19 mouse cellular contexts compared by ENCODE assay signal in genomic region chr2:83130709-83131108, GRCm38 (mm10).
DNase-seq lines count a peak whose midpoint lies in the region; ATAC-seq lines count a peak whose summit lies in the region.
"Had no signal": no experiment of that assay in that cellular context is flagged by ENCODE, and none has a peak within 500 bp of the region (broad histone marks: within the 10 kb centered on the region; RNA-seq: fewer than 3 reads in every experiment).

No protein-coding gene starts in this region.

- H3K36me3 ChIP-seq in hindbrain, embryonic 11.5 days (ENCODE audit: control insufficient read depth, insufficient read depth, low read length) = no peaks in the 10 kb centered on the region
- H3K36me3 ChIP-seq in hindbrain, embryonic 10.5 days = no peaks in the 10 kb centered on the region
- no peaks in the 10 kb centered on the region for H3K36me3 ChIP-seq in hindbrain, embryonic 13.5 days
- no peaks in the 10 kb centered on the region for H3K36me3 ChIP-seq in midbrain, embryonic 16.5 days (ENCODE audit: control insufficient read depth, insufficient read depth, low read length)
- H3K36me3 ChIP-seq: forebrain, embryonic 15.5 days; heart, embryonic 10.5 days; limb, embryonic 12.5 days; liver, embryonic 15.5 days; stomach, embryonic 15.5 days had no signal

- ATAC-seq in hindbrain, embryonic 11.5 days (ENCODE audit: low FRiP score) = 0 out of 2 replicates have a peak, but pooled peaks have one; percentile 12
- peak; percentile 37; the same call in 1 of the 2 replicates for ATAC-seq in hindbrain, embryonic 13.5 days (ENCODE audit: low FRiP score)
- ATAC-seq in midbrain, embryonic 16.5 days = peak; percentile 69
- no peak for ATAC-seq in erythroblast, adult 5-6 weeks (replicated peaks; ENCODE audit: low FRiP score, poor library complexity, severe bottlenecking)
- ATAC-seq: inflammation-experienced regulatory T-cells, adult 6 months had no signal

- DNase-seq in hindbrain, embryonic 11.5 days (ENCODE audit: low spot score) = no peak
- no peak for DNase-seq in hindbrain, embryonic 10.5 days (ENCODE audit: low spot score)
- DNase-seq in MN1 (ENCODE audit: low spot score) = peak; percentile 38
- no peak for DNase-seq in ovary, postnatal 14 days (ENCODE audit: low spot score)
- DNase-seq in kidney, postnatal 36 days = no peak
- DNase-seq: adrenal gland, postnatal 14 days; cerebellum, adult 2 months; heart, postnatal 10 days; kidney, postnatal 10 days; spleen, adult 18-20 months had no signal

- H3K9me3 ChIP-seq in hindbrain, embryonic 11.5 days (ENCODE audit: control insufficient read depth, low read length) = no peaks in the 10 kb centered on the region
- no peaks in the 10 kb centered on the region for H3K9me3 ChIP-seq in hindbrain, embryonic 10.5 days
- H3K9me3 ChIP-seq in hindbrain, embryonic 13.5 days = no peaks in the 10 kb centered on the region
- no peaks in the 10 kb centered on the region for H3K9me3 ChIP-seq in midbrain, embryonic 16.5 days (replicated peaks; ENCODE audit: control insufficient read depth, low read length, poor library complexity, severe bottlenecking)
- H3K9me3 ChIP-seq: forebrain, embryonic 15.5 days; heart, embryonic 10.5 days; limb, embryonic 12.5 days; liver, embryonic 15.5 days; stomach, embryonic 15.5 days had no signal

- no peaks in the 10 kb centered on the region for H3K27me3 ChIP-seq in hindbrain, embryonic 11.5 days (ENCODE audit: control insufficient read depth, insufficient read depth, low read length)
- H3K27me3 ChIP-seq in hindbrain, embryonic 10.5 days (ENCODE audit: insufficient read depth, poor library complexity, severe bottlenecking) = no peaks in the 10 kb centered on the region
- H3K27me3 ChIP-seq in hindbrain, embryonic 13.5 days = no peaks in the 10 kb centered on the region
- H3K27me3 ChIP-seq in midbrain, embryonic 16.5 days (ENCODE audit: control insufficient read depth, insufficient read depth, low read depth, low read length) = no peaks in the 10 kb centered on the region
- H3K27me3 ChIP-seq: forebrain, embryonic 15.5 days; limb, embryonic 12.5 days; liver, embryonic 15.5 days; stomach, embryonic 15.5 days had no signal

- no peak overlapping the region for H3K27ac ChIP-seq in hindbrain, embryonic 11.5 days (ENCODE audit: low read depth, low read length)
- no peak overlapping the region; the same call in 1 of the 2 replicates for H3K27ac ChIP-seq in hindbrain, embryonic 10.5 days
- peak overlapping the region; percentile 72 for H3K27ac ChIP-seq in hindbrain, embryonic 13.5 days
- H3K27ac ChIP-seq in midbrain, embryonic 16.5 days (ENCODE audit: low read length) = peak overlapping the region; percentile 68; the same call in 1 of the 2 replicates
- H3K27ac ChIP-seq: forebrain, embryonic 15.5 days; limb, embryonic 12.5 days; liver, embryonic 15.5 days had no signal

- no peak overlapping the region for H3K4me2 ChIP-seq in hindbrain, embryonic 11.5 days (replicated peaks; ENCODE audit: low read depth, low read length)
- H3K4me2 ChIP-seq in hindbrain, embryonic 13.5 days = no peak overlapping the region
- H3K4me2 ChIP-seq in midbrain, embryonic 16.5 days (ENCODE audit: low read length) = no peak overlapping the region
- H3K4me2 ChIP-seq: forebrain, embryonic 15.5 days; limb, embryonic 12.5 days; liver, embryonic 15.5 days; stomach, embryonic 15.5 days had no signal

- H3K4me3 ChIP-seq in hindbrain, embryonic 11.5 days (ENCODE audit: low read depth, low read length) = no peak overlapping the region
- H3K4me3 ChIP-seq in hindbrain, embryonic 10.5 days = no peak overlapping the region
- no peak overlapping the region for H3K4me3 ChIP-seq in hindbrain, embryonic 13.5 days
- no peak overlapping the region for H3K4me3 ChIP-seq in midbrain, embryonic 16.5 days (ENCODE audit: low read depth, low read length)
- H3K4me3 ChIP-seq: forebrain, embryonic 15.5 days; heart, embryonic 10.5 days; limb, embryonic 12.5 days; liver, embryonic 15.5 days; stomach, embryonic 15.5 days had no signal

- H3K9ac ChIP-seq in hindbrain, embryonic 11.5 days (ENCODE audit: low read depth, low read length) = no peak overlapping the region
- no peak overlapping the region for H3K9ac ChIP-seq in hindbrain, embryonic 13.5 days
- no peak overlapping the region for H3K9ac ChIP-seq in midbrain, embryonic 16.5 days (ENCODE audit: low read depth, low read length)
- H3K9ac ChIP-seq: forebrain, embryonic 15.5 days; limb, embryonic 12.5 days; liver, embryonic 15.5 days; stomach, embryonic 15.5 days had no signal

- H3K4me1 ChIP-seq in hindbrain, embryonic 11.5 days (replicated peaks; ENCODE audit: control insufficient read depth, insufficient read depth, low read length) = no peaks in the 10 kb centered on the region
- H3K4me1 ChIP-seq in hindbrain, embryonic 10.5 days (replicated peaks) = peaks cover 14% of the 10 kb centered on the region; the same call in 1 of the 2 replicates
- peaks cover 11% of the 10 kb centered on the region for H3K4me1 ChIP-seq in hindbrain, embryonic 13.5 days (replicated peaks)
- peaks cover 16% of the 10 kb centered on the region for H3K4me1 ChIP-seq in midbrain, embryonic 16.5 days (ENCODE audit: control insufficient read depth, insufficient read depth, low read length)
- H3K4me1 ChIP-seq: forebrain, embryonic 15.5 days; limb, embryonic 12.5 days; liver, embryonic 15.5 days; stomach, embryonic 15.5 days had no signal

- WGBS in hindbrain, embryonic 11.5 days = 71% methylated on average over 2 of the region's 2 CpGs
- 75% methylated on average over 2 of the region's 2 CpGs for WGBS in hindbrain, embryonic 10.5 days
- WGBS in hindbrain, embryonic 13.5 days = 48% methylated on average over 2 of the region's 2 CpGs
- 23% methylated on average over 2 of the region's 2 CpGs for WGBS in midbrain, embryonic 16.5 days

Comparison
In these comparisons a context has a peak if more than half of its experiments do, and no peak if none do; other contexts are left out.
1. H3K27ac ChIP-seq: peak in hindbrain, embryonic 13.5 days (single experiment) and midbrain, embryonic 16.5 days (single experiment); none in hindbrain, embryonic 11.5 days (single experiment) and hindbrain, embryonic 10.5 days (single experiment).